Mouse (Mus musculus): ENCODE measurements around the gene Olfr1170.

Olfr1170 gene

DNA sequence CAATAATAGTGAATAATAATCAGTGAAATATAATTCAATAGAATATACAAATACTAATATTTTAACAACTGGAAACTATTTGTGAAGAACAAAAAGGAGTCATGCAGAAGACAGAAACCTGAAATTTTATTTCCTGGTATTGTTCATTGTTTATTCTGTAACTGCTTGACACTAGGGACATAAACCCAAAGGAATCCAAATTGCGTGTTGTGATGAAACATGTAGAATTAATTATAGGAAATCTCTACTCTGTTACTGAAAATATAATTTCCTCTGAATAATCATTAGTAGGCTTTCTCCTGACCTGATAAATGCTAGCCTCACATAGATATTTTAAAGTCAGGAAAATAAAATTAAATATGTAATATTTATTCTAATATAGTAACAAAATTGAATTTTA, at the start of gene Olfr1170:
Olfr1170 (minus strand) TSS at position 101 of the 400 bp plus-strand sequence.
- DNase-seq (ENCODE audit: low spot score in 2 of 2) = no peak

- no peak for DNase-seq (ENCODE audit: low spot score in 2 of 2)
These were observed 7.3 kb downstream of the Olfr1170 start for GRCm38 (mm10) chr2:88220784-88221183.

DNA sequence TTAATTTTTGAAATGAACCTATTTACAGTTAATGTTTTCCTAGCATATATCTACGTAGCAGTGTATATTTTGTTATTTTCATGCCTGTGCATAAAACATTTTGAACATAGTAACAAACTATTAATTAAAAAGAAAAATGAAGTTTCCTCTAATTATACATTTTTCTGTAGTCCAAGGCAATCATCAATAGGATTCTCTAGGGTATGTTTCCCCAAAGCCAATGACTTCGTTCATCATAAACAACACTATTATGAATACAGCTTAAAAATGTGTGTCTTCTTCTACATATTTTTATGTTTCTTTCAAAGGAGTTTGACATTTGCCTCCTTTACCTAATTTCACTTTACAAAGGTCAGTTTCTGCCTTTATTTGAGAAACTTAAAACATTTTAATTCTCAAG, 46.6 kb downstream of the Olfr1170 start, which contains the start of gene Olfr1168:
Olfr1168 (plus strand) TSS at position 301 of the 400 bp plus-strand sequence.
- no peak for DNase-seq (ENCODE audit: low spot score in 2 of 2)
